Mouse (Mus musculus) forebrain, embryonic 13.5 days (tissue): Measurements from ENCODE around the gene Arid1b. TPM values are rescaled to one million over a fixed set of nuclear protein-coding genes. Genes with fewer than 3 reads are reported as not detected.

Source experiments
- ATAC-seq: fragments of 200-750 bp; cut with Nextera tagmentation; 2 replicates; pipeline ENCODE4 v1.8.0; 2017
- H3K27ac ChIP-seq: fragments of 300-500 bp; sonication (generic); 2 replicates; pipeline ENCODE4 v1.5.1; 2015; ENCODE audit warnings: inconsistent platforms, mild to moderate bottlenecking, moderate library complexity
- H3K27me3 ChIP-seq: fragments of 300-500 bp; sonication (generic); 2 replicates; pipeline ENCODE4 v1.6.1; 2015; ENCODE audit warnings: mild to moderate bottlenecking, inconsistent platforms
- H3K36me3 ChIP-seq: fragments of 300-500 bp; sonication (generic); 2 replicates; pipeline ENCODE4 v1.6.1; 2015; ENCODE audit warnings: mild to moderate bottlenecking, inconsistent platforms; ENCODE audit not compliant: poor library complexity, severe bottlenecking
- H3K4me1 ChIP-seq: fragments of 300-500 bp; sonication (generic); 2 replicates; pipeline ENCODE4 v1.6.1; 2015; ENCODE audit warnings: inconsistent platforms
- H3K4me2 ChIP-seq: fragments of 300-500 bp; sonication (generic); 2 replicates; pipeline ENCODE4 v1.6.1; 2015; ENCODE audit warnings: inconsistent platforms, mild to moderate bottlenecking, moderate library complexity
- H3K4me3 ChIP-seq: fragments of 300-500 bp; sonication (generic); 2 replicates; pipeline ENCODE4 v1.5.1; 2015; ENCODE audit warnings: mild to moderate bottlenecking, inconsistent platforms
- H3K9ac ChIP-seq: fragments of 300-500 bp; sonication (generic); 2 replicates; pipeline ENCODE4 v1.6.1; 2015; ENCODE audit warnings: mild to moderate bottlenecking, inconsistent platforms
- H3K9me3 ChIP-seq: fragments of 300-500 bp; sonication (generic); replicated peaks from 2 replicates; pipeline ENCODE4 v1.6.1; 2016; ENCODE audit warnings: inconsistent platforms
- WGBS: fragments of 180-500 bp; shearing (Covaris S2); methylation state at CpG from one replicate; pipeline ENCODE4 v1.1.7; 2015; 5-methylcytosine and 5-hydroxymethylcytosine counted together
- polyA plus RNA-seq: library from polyadenylated mRNA; unstranded; fragments of >200 nt; fragmentation: Nextera tagmentation; extraction: Ambion mirVana; gene quantifications from 2 replicates; pipeline ENCODE4 v1.2.1, GENCODE M21; 2015

Arid1b gene
- polyA plus RNA-seq, 1 experiment from 2014 or later: 11.7 TPM

GRCm38 (mm10) chr17:5233991-5234390, 239.9 kb downstream of the Arid1b start:
- H3K27ac ChIP-seq: no peak overlapping the region
- H3K9me3 ChIP-seq: no peaks in the 10 kb centered on the region
- no peak overlapping the region for H3K4me3 ChIP-seq
- H3K36me3 ChIP-seq: no peaks in the 10 kb centered on the region
- no peak for ATAC-seq
- no peaks in the 10 kb centered on the region for H3K27me3 ChIP-seq
- H3K4me1 ChIP-seq: peaks cover 53% of the 10 kb centered on the region
- 90% methylated on average over 1 of the region's 1 CpGs for WGBS
- no peak overlapping the region for H3K4me2 ChIP-seq
- no peak overlapping the region for H3K9ac ChIP-seq

DNA sequence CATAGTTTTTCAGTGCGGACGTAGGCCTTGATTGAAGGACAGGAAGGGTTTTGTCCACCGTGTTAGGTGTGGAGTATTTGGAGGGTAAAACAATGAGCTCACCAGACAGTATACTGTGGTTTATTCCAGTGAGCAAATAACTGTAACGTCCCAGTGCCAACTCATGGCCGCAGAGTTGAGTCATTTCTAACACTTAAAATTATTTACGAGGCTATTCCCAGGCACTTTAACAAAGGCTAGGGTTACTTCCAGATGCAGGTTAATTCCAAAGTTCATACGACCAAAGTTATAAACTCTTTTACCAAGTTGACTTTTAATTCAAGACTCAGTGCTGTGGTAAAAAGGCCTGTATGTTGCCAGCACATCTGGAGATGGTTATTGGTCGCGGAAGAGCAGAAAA, 240.9 kb downstream of the Arid1b start:
- Histone ChIP-seq H3K4me3 (no peak overlapping the region), H3K36me3 (no peaks in the 10 kb centered on the region), H3K27me3 (no peaks in the 10 kb centered on the region), H3K4me2 (no peak overlapping the region), H3K9me3 (no peaks in the 10 kb centered on the region), H3K27ac (no peak overlapping the region), H3K9ac (no peak overlapping the region), H3K4me1 (peaks cover 50% of the 10 kb centered on the region)
- ATAC-seq: no peak
- WGBS: 88% methylated on average over 9 of the region's 9 CpGs

- no peak for ATAC-seq
- H3K4me2 ChIP-seq: no peak overlapping the region
- no peak overlapping the region for H3K4me3 ChIP-seq
- H3K9me3 ChIP-seq: no peaks in the 10 kb centered on the region
- H3K36me3 ChIP-seq: peaks cover under 1% of the 10 kb centered on the region; the same call in 1 of the 2 replicates
- no peaks in the 10 kb centered on the region for H3K27me3 ChIP-seq
- no peak overlapping the region for H3K9ac ChIP-seq
- 35% methylated on average over 3 of the region's 3 CpGs for WGBS
- peaks cover 39% of the 10 kb centered on the region for H3K4me1 ChIP-seq
- no peak overlapping the region for H3K27ac ChIP-seq
Observed at GRCm38 (mm10) chr17:5237765-5238164, 243.6 kb downstream of the Arid1b start.

- Histone ChIP-seq H3K9me3 (no peaks in the 10 kb centered on the region), H3K9ac (no peak overlapping the region), H3K4me3 (no peak overlapping the region), H3K27ac (no peak overlapping the region), H3K4me2 (no peak overlapping the region), H3K27me3 (no peaks in the 10 kb centered on the region), H3K36me3 (peaks cover 5% of the 10 kb centered on the region; the same call in 1 of the 2 replicates), H3K4me1 (peaks cover 39% of the 10 kb centered on the region)
- 38% methylated on average over 16 of the region's 16 CpGs for WGBS
- ATAC-seq: peak; percentile 61; the same call in 1 of the 2 replicates
Observed at GRCm38 (mm10) chr17:5238387-5239245, 244.5 kb downstream of the Arid1b start.

- no peak overlapping the region for H3K27ac ChIP-seq
- 81% methylated on average over 2 of the region's 2 CpGs for WGBS
Observed at GRCm38 (mm10) chr17:5244526-5244925, 250.4 kb downstream of the Arid1b start.

GRCm38 (mm10) chr17:5246688-5247087, 252.6 kb downstream of the Arid1b start:
- no peak overlapping the region for H3K27ac ChIP-seq
- ATAC-seq: no peak
- peaks cover 5% of the 10 kb centered on the region; the same call in 1 of the 2 replicates for H3K36me3 ChIP-seq

More at GRCm38 (mm10) chr17:5244526-5244925, 250.4 kb downstream of the Arid1b start:
- Histone ChIP-seq H3K27me3 (no peaks in the 10 kb centered on the region), H3K4me3 (no peak overlapping the region), H3K4me2 (no peak overlapping the region), H3K4me1 (peaks cover 20% of the 10 kb centered on the region), H3K9me3 (no peaks in the 10 kb centered on the region), H3K9ac (no peak overlapping the region), H3K36me3 (peaks cover 5% of the 10 kb centered on the region; the same call in 1 of the 2 replicates)
- ATAC-seq: no peak

DNA sequence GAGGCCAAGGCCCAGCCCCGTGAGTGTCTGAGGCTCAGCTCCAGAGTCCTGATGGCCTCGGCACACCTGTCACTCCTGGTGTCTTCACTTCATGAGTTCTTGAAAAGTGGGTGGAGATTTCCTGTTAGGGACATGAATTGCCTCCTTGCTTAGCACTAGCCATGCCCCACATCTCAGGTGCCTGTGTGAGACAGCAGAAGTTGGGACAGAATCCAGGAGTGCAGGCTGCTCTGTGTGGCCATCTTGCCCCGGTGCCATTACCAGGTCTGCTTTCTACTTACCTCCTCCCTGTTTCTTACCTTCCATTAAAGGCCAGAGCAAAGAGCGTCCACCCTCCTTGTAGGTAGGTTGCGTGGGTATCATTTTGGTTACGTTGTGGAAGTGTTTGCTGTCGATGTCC, 253.1 kb downstream of the Arid1b start:
- H3K4me2 ChIP-seq: no peak overlapping the region
- no peak overlapping the region for H3K4me3 ChIP-seq
- H3K27ac ChIP-seq: no peak overlapping the region
- H3K9ac ChIP-seq: no peak overlapping the region
- WGBS: 92% methylated on average over 7 of the region's 7 CpGs
- no peaks in the 10 kb centered on the region for H3K9me3 ChIP-seq
- no peaks in the 10 kb centered on the region for H3K27me3 ChIP-seq
- no peak for ATAC-seq
- H3K4me1 ChIP-seq: peaks cover 29% of the 10 kb centered on the region
- peaks cover 5% of the 10 kb centered on the region; the same call in 1 of the 2 replicates for H3K36me3 ChIP-seq

More at GRCm38 (mm10) chr17:5246688-5247087, 252.6 kb downstream of the Arid1b start:
- H3K4me2 ChIP-seq: no peak overlapping the region
- no peak overlapping the region for H3K4me3 ChIP-seq
- no peaks in the 10 kb centered on the region for H3K27me3 ChIP-seq
- H3K9ac ChIP-seq: no peak overlapping the region
- 88% methylated on average over 11 of the region's 11 CpGs for WGBS
- H3K4me1 ChIP-seq: peaks cover 25% of the 10 kb centered on the region
- H3K9me3 ChIP-seq: no peaks in the 10 kb centered on the region

GRCm38 (mm10) chr17:5247737-5248136, 253.6 kb downstream of the Arid1b start:
- no peaks in the 10 kb centered on the region for H3K27me3 ChIP-seq
- H3K4me1 ChIP-seq: peaks cover 34% of the 10 kb centered on the region
- peaks cover 4% of the 10 kb centered on the region; the same call in 1 of the 2 replicates for H3K36me3 ChIP-seq
- no peaks in the 10 kb centered on the region for H3K9me3 ChIP-seq
- no peak for ATAC-seq
- WGBS: 92% methylated on average over 15 of the region's 15 CpGs
- H3K4me2 ChIP-seq: no peak overlapping the region
- H3K4me3 ChIP-seq: no peak overlapping the region
- no peak overlapping the region for H3K9ac ChIP-seq
- H3K27ac ChIP-seq: no peak overlapping the region; the same call in 1 of the 2 replicates

GRCm38 (mm10) chr17:5248957-5249656, 255.0 kb downstream of the Arid1b start:
- Histone ChIP-seq H3K9me3 (no peaks in the 10 kb centered on the region), H3K27ac (peak overlapping the region; percentile 51), H3K9ac (no peak overlapping the region), H3K4me1 (peaks cover 37% of the 10 kb centered on the region), H3K4me3 (no peak overlapping the region), H3K27me3 (no peaks in the 10 kb centered on the region), H3K4me2 (no peak overlapping the region), H3K36me3 (no peaks in the 10 kb centered on the region)
- peak; percentile 49; the same call in 1 of the 2 replicates for ATAC-seq
- 66% methylated on average over 17 of the region's 17 CpGs for WGBS

DNA sequence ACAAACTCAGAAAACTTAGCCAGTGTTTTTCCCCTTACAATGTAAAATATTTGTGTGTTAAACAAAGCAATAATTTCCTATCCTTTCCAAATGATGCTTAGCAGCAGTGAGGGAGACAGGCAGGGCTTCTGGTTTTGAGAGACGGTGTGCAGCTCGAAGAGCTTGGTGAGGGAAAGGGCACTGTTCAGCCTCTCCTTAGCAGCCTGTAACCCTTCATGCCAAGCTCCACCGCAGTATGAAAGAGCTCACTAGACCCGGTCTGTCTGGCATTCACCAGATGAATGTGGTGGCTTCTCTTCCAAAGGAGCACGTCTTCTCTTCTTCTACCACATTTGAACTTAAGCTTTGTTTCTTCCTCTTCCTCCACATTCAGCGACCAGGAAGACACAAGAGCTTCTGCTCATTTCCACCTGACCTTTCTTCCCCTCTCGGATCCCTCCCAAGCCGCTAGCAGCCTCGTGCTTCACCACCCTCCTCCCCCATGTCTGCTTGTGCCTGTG, 255.6 kb downstream of the Arid1b start:
- Histone ChIP-seq H3K4me2 (no peak overlapping the region), H3K36me3 (no peaks in the 10 kb centered on the region), H3K4me1 (peaks cover 42% of the 10 kb centered on the region), H3K9me3 (no peaks in the 10 kb centered on the region), H3K27me3 (no peaks in the 10 kb centered on the region), H3K9ac (no peak overlapping the region), H3K27ac (0 out of 2 replicates have a peak overlapping the region, but pooled peaks have one; percentile 10), H3K4me3 (no peak overlapping the region)
- whole genome bisulfite sequencing: 81% methylated on average over 9 of the region's 9 CpGs
- ATAC-seq: no peak

DNA sequence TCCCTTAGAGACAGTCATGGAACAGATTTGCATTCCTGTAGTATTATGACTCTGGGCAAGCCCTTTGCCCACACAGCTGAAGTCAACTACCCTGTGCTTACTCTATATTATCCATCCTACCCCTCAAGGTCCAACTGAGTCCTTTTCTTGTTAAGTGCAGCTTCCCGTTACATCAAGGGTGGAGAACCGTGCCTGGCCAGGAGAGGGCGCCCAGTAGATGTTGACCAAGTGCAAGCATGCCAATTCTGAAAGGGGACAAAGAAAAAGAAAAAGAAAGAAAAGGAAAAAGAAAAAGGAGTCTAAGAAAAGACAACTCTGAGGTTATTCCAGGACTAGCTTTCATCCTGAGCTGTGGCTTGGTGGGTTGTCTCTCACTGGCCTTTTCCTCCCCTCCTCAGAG, 258.3 kb downstream of the Arid1b start:
- no peak overlapping the region for H3K4me2 ChIP-seq
- H3K27me3 ChIP-seq: no peaks in the 10 kb centered on the region
- no peak; the same call in 1 of the 2 replicates for ATAC-seq
- peak overlapping the region; percentile 35; the same call in 1 of the 2 replicates for H3K27ac ChIP-seq
- peaks cover 60% of the 10 kb centered on the region for H3K4me1 ChIP-seq
- no peaks in the 10 kb centered on the region for H3K36me3 ChIP-seq
- no peaks in the 10 kb centered on the region for H3K9me3 ChIP-seq
- H3K4me3 ChIP-seq: no peak overlapping the region
- no peak overlapping the region for H3K9ac ChIP-seq
- 13% methylated on average over 3 of the region's 3 CpGs for WGBS
